Mouse (Mus musculus): ENCODE results near the gene Oasl2.

DNA sequence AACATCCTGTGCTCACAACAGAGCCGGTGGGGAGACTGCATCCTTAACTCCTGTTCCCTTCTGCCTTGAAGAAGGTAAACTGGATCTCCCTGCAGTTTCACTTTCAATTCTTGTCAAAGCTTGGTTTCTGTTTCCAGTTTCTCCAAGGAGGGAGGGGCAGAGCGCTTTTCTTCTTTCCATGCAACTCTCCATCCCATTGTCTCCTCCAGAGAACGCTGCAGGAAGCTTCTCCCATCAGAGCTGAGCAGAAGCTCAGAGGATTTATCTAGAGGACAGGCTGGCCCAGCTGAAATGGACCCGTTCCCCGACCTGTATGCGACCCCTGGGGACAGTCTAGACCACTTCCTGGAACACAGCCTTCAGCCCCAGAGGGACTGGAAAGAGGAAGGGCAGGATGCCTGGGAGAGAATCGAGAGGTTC, 648 bp downstream of the Oasl2 start:
- TF ChIP-seq CTCF (IDR thresholded peaks at IDR 0.05; ENCODE audit: low read depth): no peak
- no peak for TF ChIP-seq EP300 (IDR thresholded peaks at IDR 0.05; ENCODE audit: low read depth)

Data from liver, embryonic 14.5 days (tissue).